Mouse (Mus musculus) lung, postnatal 0 days (tissue): ENCODE results near the gene Dlgap4. TPM values are rescaled to one million over a fixed set of nuclear protein-coding genes. Genes with fewer than 3 reads are reported as not detected.

ENCODE experiments used
- ATAC-seq: fragments of 200-750 bp; cut with Nextera tagmentation; 2 replicates; pipeline ENCODE4 v1.8.0; 2017; ENCODE audit warnings: moderate library complexity
- DNase-seq: peaks from one replicate; pipeline ENCODE4 v3.0.0-alpha.2; 2016; ENCODE audit warnings: low spot score
- H3K27ac ChIP-seq: fragments of 300-500 bp; sonication (generic); 2 replicates; pipeline ENCODE4 v1.5.1; 2014; ENCODE audit warnings: antibody characterized with exemption, mild to moderate bottlenecking, low read length, mixed read lengths
- H3K27me3 ChIP-seq: fragments of 300-500 bp; sonication (generic); replicated peaks from 2 replicates; pipeline ENCODE4 v1.6.1; 2014; ENCODE audit warnings: low read length, mixed read lengths; ENCODE audit not compliant: insufficient read depth
- H3K36me3 ChIP-seq: fragments of 300-500 bp; sonication (generic); 2 replicates; pipeline ENCODE4 v1.6.1; 2014; ENCODE audit warnings: low read length, mixed read lengths; ENCODE audit not compliant: insufficient read depth
- H3K4me1 ChIP-seq: fragments of 300-500 bp; sonication (generic); 2 replicates; pipeline ENCODE4 v1.6.1; 2014; ENCODE audit warnings: antibody characterized with exemption, low read depth, low read length, mixed read lengths; ENCODE audit not compliant: insufficient read depth
- H3K4me2 ChIP-seq: fragments of 300-500 bp; sonication (generic); replicated peaks from 2 replicates; pipeline ENCODE4 v1.6.1; 2014; ENCODE audit warnings: low read depth, mild to moderate bottlenecking, low read length, moderate library complexity, mixed read lengths
- H3K4me3 ChIP-seq: fragments of 300-500 bp; sonication (generic); 2 replicates; pipeline ENCODE4 v1.5.1; 2014; ENCODE audit warnings: low read depth, low read length
- H3K9ac ChIP-seq: fragments of 300-500 bp; sonication (generic); replicated peaks from 2 replicates; pipeline ENCODE4 v1.6.1; 2014; ENCODE audit warnings: low read depth, mild to moderate bottlenecking
- H3K9me3 ChIP-seq: fragments of 300-500 bp; sonication (generic); 2 replicates; pipeline ENCODE4 v1.6.1; 2016; ENCODE audit warnings: low read length, mixed read lengths
- CTCF ChIP-seq: IDR thresholded peaks from 2 replicates; pipeline ENCODE4 v1.5.1; 2016; ENCODE audit warnings: antibody characterized with exemption, mild to moderate bottlenecking
- EP300 ChIP-seq: IDR thresholded peaks from 2 replicates; pipeline ENCODE4 v1.6.1; 2016; ENCODE audit warnings: antibody characterized with exemption, mild to moderate bottlenecking, control low read depth
- WGBS: fragments of 180-500 bp; shearing (Covaris S2); extraction: QIAGEN DNeasy Blood & Tissue Kit; methylation state at CpG from one replicate; pipeline ENCODE4 v1.1.7; 2014; 5-methylcytosine and 5-hydroxymethylcytosine counted together
- polyA plus RNA-seq: library from polyadenylated mRNA; unstranded; fragments of >200 nt; fragmentation: Nextera tagmentation; extraction: Ambion mirVana; gene quantifications from 2 replicates; pipeline ENCODE4 v1.2.1, GENCODE M21; 2015

Gene Dlgap4
- polyA plus RNA-seq, 1 experiment from 2014 or later = 74.0 TPM

DNA sequence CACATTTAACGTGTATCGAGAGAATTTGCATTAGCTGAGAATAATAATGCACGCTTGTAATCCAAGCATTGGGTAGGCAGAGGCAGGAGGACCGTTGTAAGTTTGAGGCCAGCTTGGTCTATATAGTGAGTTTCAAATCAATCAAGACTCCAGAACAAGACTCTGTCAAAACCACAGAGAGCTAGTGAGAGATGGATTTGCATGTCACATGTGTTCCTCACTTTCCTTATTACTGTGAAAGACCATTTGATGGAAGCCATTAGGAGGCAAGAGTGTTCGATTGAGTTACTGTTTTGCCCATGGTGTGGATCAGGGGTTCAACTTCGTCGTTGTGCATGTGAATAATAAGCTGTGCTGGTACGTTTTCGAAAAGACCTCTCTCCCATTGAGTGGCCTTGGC, 21.6 kb downstream of the Dlgap4 start:
- ATAC-seq (no peak), DNase-seq (no peak)
- TF ChIP-seq EP300 (no peak), CTCF (no peak)
- Histone ChIP-seq H3K9me3 (no peaks in the 10 kb centered on the region), H3K4me3 (no peak overlapping the region), H3K27ac (no peak overlapping the region), H3K4me1 (no peaks in the 10 kb centered on the region), H3K27me3 (no peaks in the 10 kb centered on the region), H3K36me3 (no peaks in the 10 kb centered on the region), H3K4me2 (no peak overlapping the region), H3K9ac (no peak overlapping the region)
- 84% methylated on average over 9 of the region's 9 CpGs for WGBS

- no peak overlapping the region for H3K9ac ChIP-seq
- DNase-seq = no peak
- H3K4me3 ChIP-seq = no peak overlapping the region
- no peak overlapping the region for H3K4me2 ChIP-seq
- no peak for TF ChIP-seq EP300
- no peak for TF ChIP-seq CTCF
- H3K36me3 ChIP-seq = no peaks in the 10 kb centered on the region
- no peaks in the 10 kb centered on the region for H3K9me3 ChIP-seq
- no peaks in the 10 kb centered on the region for H3K27me3 ChIP-seq
- H3K4me1 ChIP-seq = no peaks in the 10 kb centered on the region
- 49% methylated on average over 2 of the region's 2 CpGs for WGBS
- no peak for ATAC-seq
- H3K27ac ChIP-seq = no peak overlapping the region
Measured at GRCm38 (mm10) chr2:156641141-156641540, 27.6 kb downstream of the Dlgap4 start.

DNA sequence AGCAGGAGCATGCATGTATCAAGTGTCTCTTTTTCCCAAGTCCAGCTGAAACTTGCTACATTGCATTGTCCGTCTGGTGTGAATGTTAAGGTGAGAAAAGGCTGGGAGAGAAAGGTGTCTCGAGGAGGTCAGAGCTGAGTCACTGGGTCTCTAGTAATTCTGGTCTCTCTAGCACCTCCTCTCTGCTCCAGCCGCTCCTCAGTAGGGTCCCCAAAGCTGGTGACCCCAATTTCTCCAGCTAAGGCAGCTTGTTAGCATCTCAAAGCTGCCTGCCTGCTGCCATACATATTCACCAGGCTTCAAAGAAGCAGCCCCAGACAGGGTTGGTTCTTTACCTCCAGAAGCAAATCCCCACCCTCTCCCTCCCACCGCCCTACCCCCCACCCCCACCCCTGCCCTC, 29.4 kb downstream of the Dlgap4 start:
- DNase-seq (no peak), ATAC-seq (no peak)
- Histone ChIP-seq H3K9me3 (no peaks in the 10 kb centered on the region), H3K36me3 (no peaks in the 10 kb centered on the region), H3K27ac (no peak overlapping the region), H3K27me3 (no peaks in the 10 kb centered on the region), H3K4me1 (no peaks in the 10 kb centered on the region), H3K4me3 (no peak overlapping the region), H3K4me2 (no peak overlapping the region), H3K9ac (no peak overlapping the region)
- TF ChIP-seq EP300 (no peak), CTCF (no peak)
- WGBS = 17% methylated on average over 4 of the region's 4 CpGs

DNA sequence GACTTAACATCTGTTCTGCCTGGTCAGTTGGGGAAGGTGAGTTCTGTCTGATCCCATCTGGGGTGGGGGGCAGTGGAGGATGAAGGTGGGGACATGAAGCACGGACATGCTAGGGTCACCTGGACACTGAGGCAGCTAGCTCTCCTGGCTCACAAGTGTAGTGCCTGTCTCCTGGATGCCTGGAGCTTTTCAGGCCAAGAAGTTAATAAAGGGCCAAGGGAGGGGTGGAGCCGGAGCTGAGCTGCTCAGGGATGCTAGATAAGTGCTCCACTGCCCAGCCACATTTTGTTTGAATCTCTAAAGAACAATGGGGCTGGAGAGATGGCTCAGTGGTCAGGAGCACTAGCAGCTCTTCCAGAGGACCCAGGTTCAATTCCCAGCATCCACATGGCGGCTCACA, 29.9 kb downstream of the Dlgap4 start:
- DNase-seq = no peak

DNA sequence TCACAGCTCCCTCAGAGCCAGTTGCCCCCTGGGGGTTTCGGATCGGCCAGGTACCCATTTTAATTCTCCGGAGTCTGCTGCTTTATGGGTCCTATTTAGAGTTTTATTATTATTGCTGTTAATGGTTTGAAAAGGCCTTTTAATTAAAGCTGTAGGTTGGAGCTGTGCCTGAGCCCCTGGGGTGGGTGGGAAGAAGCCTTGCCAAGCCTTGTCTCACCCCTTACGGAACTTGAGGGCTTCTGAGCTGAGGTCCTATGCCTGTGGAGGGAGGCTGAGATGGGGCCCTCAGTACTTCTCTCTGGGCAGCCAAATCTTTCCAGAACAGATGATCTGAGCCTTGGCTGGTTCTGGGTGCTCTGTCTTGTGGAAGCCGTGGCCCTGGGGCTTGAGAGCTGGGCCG, 31.6 kb downstream of the Dlgap4 start:
- Histone ChIP-seq H3K4me1 (no peaks in the 10 kb centered on the region), H3K4me3 (no peak overlapping the region), H3K36me3 (no peaks in the 10 kb centered on the region), H3K4me2 (no peak overlapping the region), H3K9ac (no peak overlapping the region), H3K27ac (no peak overlapping the region), H3K27me3 (no peaks in the 10 kb centered on the region), H3K9me3 (no peaks in the 10 kb centered on the region)
- DNase-seq (no peak), ATAC-seq (no peak)
- WGBS = 60% methylated on average over 6 of the region's 6 CpGs
- TF ChIP-seq CTCF = no peak
- TF ChIP-seq EP300 = no peak

More for the DNA sequence above, 29.9 kb downstream of the Dlgap4 start:
- Histone ChIP-seq H3K9me3 (no peaks in the 10 kb centered on the region), H3K27ac (no peak overlapping the region), H3K27me3 (no peaks in the 10 kb centered on the region), H3K4me1 (no peaks in the 10 kb centered on the region), H3K4me3 (no peak overlapping the region), H3K36me3 (no peaks in the 10 kb centered on the region), H3K4me2 (no peak overlapping the region), H3K9ac (no peak overlapping the region)
- WGBS = 44% methylated on average over 3 of the region's 3 CpGs
- TF ChIP-seq CTCF (no peak), EP300 (no peak)
- no peak for ATAC-seq

DNA sequence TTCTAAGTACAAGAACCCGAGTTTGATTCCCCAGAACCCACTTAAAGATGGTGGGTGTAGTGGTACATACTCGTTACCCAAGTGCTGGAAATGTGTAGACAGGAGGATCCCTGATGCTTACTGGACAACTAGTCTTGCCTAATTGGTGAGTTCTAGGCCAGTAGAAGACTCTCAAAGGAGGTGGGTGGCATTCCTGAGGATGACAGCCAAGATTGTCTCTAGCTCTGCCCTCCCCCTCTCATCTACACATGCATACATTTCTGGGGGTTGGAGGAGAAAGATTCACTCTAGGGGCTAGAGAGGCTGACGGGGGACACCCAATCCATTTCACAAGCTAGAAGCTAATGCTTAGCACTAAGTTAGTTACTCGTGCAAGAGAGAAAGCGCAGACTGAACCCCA, 33.4 kb downstream of the Dlgap4 start:
- H3K27ac ChIP-seq = no peak overlapping the region
- 59% methylated on average over 5 of the region's 5 CpGs for WGBS
- no peak overlapping the region for H3K4me2 ChIP-seq
- TF ChIP-seq CTCF (no peak), EP300 (no peak)
- no peak overlapping the region for H3K4me3 ChIP-seq
- no peaks in the 10 kb centered on the region for H3K27me3 ChIP-seq
- H3K36me3 ChIP-seq = no peaks in the 10 kb centered on the region
- no peak overlapping the region for H3K9ac ChIP-seq
- DNase-seq (no peak), ATAC-seq (no peak)
- no peaks in the 10 kb centered on the region for H3K9me3 ChIP-seq
- H3K4me1 ChIP-seq = no peaks in the 10 kb centered on the region

GRCm38 (mm10) chr2:156648042-156648441, 34.5 kb downstream of the Dlgap4 start:
- no peak overlapping the region for H3K4me3 ChIP-seq
- H3K4me2 ChIP-seq = no peak overlapping the region
- TF ChIP-seq CTCF (no peak), EP300 (no peak)
- WGBS = 46% methylated on average over 5 of the region's 5 CpGs
- ATAC-seq = no peak
- no peaks in the 10 kb centered on the region for H3K4me1 ChIP-seq
- no peaks in the 10 kb centered on the region for H3K9me3 ChIP-seq
- H3K27me3 ChIP-seq = no peaks in the 10 kb centered on the region
- H3K27ac ChIP-seq = no peak overlapping the region
- no peaks in the 10 kb centered on the region for H3K36me3 ChIP-seq
- no peak overlapping the region for H3K9ac ChIP-seq
- DNase-seq = no peak
